Mouse (Mus musculus) mammary gland, adult 2 months (tissue): ENCODE results near the gene Nt5e. TPM values are rescaled to one million over a fixed set of nuclear protein-coding genes. Genes with fewer than 3 reads are reported as not detected.

Source experiments
- polyA plus RNA-seq: library from polyadenylated mRNA; depleted of rRNA; stranded (reverse); fragments of >200 nt; gene quantifications from 2 replicates; pipeline ENCODE4 v1.2.3, GENCODE M21; 2012; ENCODE audit warnings: low replicate concordance; rRNA removed

Nt5e gene
- 5.1 and 6.0 TPM in 2 replicates for polyA plus RNA-seq

GRCm38 (mm10) chr9:88326930-88327901 is at the start of gene Nt5e:
Gene Nt5e, plus strand, starts transcription at chr9:88327197.

Other genes starting within 250 kb of the Nt5e start
- gene Snx14, start 111.8 kb downstream of the Nt5e start, polyA plus RNA-seq = 13.1 and 13.4 TPM in 2 replicates
- not detected in 2 replicates for gene Gm20537, start 129.4 kb downstream of the Nt5e start, polyA plus RNA-seq
- 2.1 and 3.7 TPM in 2 replicates for gene Syncrip, start 155.4 kb downstream of the Nt5e start, polyA plus RNA-seq
- 3.2 and 7.1 TPM in 2 replicates for gene Zfp949, start 220.8 kb downstream of the Nt5e start, polyA plus RNA-seq